Mouse (Mus musculus) megakaryocyte, embryonic 14.5 days (primary cell): ENCODE results near the gene Gls2.

Experiments
- FLI1 ChIP-seq: IDR thresholded peaks from 2 replicates; pipeline ENCODE4 v1.6.1; 2012; ENCODE audit warnings: low read length, inconsistent platforms, mixed read lengths
- GATA1 ChIP-seq: IDR thresholded peaks from 3 replicates; pipeline ENCODE4 v1.6.1; 2012; ENCODE audit warnings: mixed read lengths, low read length, inconsistent platforms, borderline replicate concordance

DNA sequence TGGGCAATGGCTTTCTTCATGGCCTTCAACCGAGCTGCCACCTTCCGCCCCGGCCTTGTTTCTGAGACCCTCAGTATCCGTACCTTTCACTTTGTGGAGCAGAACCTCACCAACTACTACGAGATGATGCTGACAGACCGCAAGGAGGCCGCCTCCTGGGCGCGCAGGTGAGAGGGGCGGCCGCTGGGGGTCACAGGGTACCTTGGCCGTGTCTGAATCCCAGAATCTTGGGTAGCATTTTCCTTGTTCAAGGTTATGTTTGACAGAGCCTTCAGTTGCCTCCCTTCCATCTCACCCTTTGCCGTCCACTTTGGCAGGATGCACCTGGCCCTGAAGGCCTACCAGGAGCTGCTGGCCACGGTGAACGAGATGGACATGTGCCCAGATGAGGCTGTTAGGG is 49.9 kb downstream of the Gls2 start:
- TF ChIP-seq FLI1: no peak
- TF ChIP-seq GATA1: no peak
